Mouse (Mus musculus) lung, postnatal 0 days (tissue): ENCODE measurements at regions not wholly inside any gene's neighbourhood (a gene's known extent, or its start where the extent isn't known, plus 50 kb on each side); places are given as distances from the start of the nearest gene placed in this dataset.

Experiments used
- CTCF ChIP-seq: IDR thresholded peaks from 2 replicates; pipeline ENCODE4 v1.5.1; 2016; ENCODE audit warnings: antibody characterized with exemption, mild to moderate bottlenecking
- EP300 ChIP-seq: IDR thresholded peaks from 2 replicates; pipeline ENCODE4 v1.6.1; 2016; ENCODE audit warnings: antibody characterized with exemption, mild to moderate bottlenecking, control low read depth

GRCm38 (mm10) chr17:16004002-16004401, 173.2 kb upstream of the Rgmb start:
- TF ChIP-seq CTCF (no peak), EP300 (no peak)
